ENCODE assay signal across 23 mouse cellular contexts in the genomic region with DNA sequence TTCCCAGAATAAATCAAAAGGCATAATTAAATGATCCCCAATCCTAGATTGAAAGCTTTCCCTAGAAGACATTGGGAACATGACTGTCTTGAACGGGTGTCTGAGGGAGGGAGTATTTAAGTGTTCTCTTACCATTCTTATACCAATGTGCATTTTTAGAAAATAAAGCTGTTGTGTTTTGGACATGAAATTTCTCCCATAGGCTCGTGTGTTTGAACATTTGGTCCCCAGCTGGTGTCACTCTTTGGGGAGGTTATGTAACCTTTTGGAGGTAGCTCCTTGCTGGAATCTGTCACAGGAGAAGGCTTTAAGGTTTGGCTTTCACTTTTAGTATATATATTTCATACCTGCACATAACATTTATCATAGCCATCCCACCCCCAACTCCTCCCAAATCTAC.
"Had no signal": no experiment of that assay in that cellular context is flagged by ENCODE, and none has a peak within 500 bp of the region (broad histone marks: within the 10 kb centered on the region; RNA-seq: fewer than 3 reads in every experiment).

No protein-coding gene starts in this region.

- H3K9me3 ChIP-seq: kidney, embryonic 15.5 days; limb, embryonic 10.5 days; limb, embryonic 13.5 days; midbrain, embryonic 10.5 days; midbrain, embryonic 13.5 days; neural tube, embryonic 13.5 days had no signal

- H3K27ac ChIP-seq: hindbrain, postnatal 0 days; kidney, embryonic 15.5 days; limb, embryonic 10.5 days; limb, embryonic 13.5 days; liver, embryonic 14.5 days; macrophage; midbrain, embryonic 10.5 days; midbrain, embryonic 13.5 days; neural tube, embryonic 13.5 days; stomach, postnatal 0 days had no signal

- H3K4me2 ChIP-seq: kidney, embryonic 15.5 days; limb, embryonic 13.5 days; lung, embryonic 14.5 days; midbrain, embryonic 13.5 days; neural tube, embryonic 13.5 days had no signal

- H3K9ac ChIP-seq: kidney, embryonic 15.5 days; limb, embryonic 13.5 days; liver, embryonic 14.5 days; liver, postnatal 0 days; lung, embryonic 14.5 days; midbrain, embryonic 13.5 days; neural tube, embryonic 13.5 days had no signal

- DNase-seq: kidney, adult 11 months; kidney, adult 8-10 months; kidney, postnatal 10 days; kidney, postnatal 36 days; liver, postnatal 0 days; lung, embryonic 14.5 days; retina, postnatal 1 day; right cerebral cortex, postnatal 4 days; thymus, postnatal 36 days had no signal

- H3K4me3 ChIP-seq: kidney, embryonic 15.5 days; limb, embryonic 10.5 days; limb, embryonic 13.5 days; midbrain, embryonic 10.5 days; midbrain, embryonic 13.5 days; myocyte; neural tube, embryonic 13.5 days had no signal

- H3K4me1 ChIP-seq: kidney, embryonic 15.5 days; limb, embryonic 10.5 days; limb, embryonic 13.5 days; midbrain, embryonic 10.5 days; midbrain, embryonic 13.5 days; neural tube, embryonic 13.5 days had no signal

- ATAC-seq: inflammation-experienced regulatory T-cells, adult 6 months; liver, postnatal 0 days; lung, postnatal 0 days; midbrain, embryonic 13.5 days; midbrain, embryonic 16.5 days had no signal

- H3K27me3 ChIP-seq: kidney, embryonic 15.5 days; limb, embryonic 13.5 days; midbrain, embryonic 13.5 days; neural tube, embryonic 13.5 days had no signal
